Mouse (Mus musculus) intestine, postnatal 0 days (tissue): ENCODE data around the gene Tmem231. TPM values are rescaled to one million over a fixed set of nuclear protein-coding genes. Genes with fewer than 3 reads are reported as not detected.

Source experiments
- ATAC-seq: fragments of 200-750 bp; cut with Nextera tagmentation; 2 replicates; pipeline ENCODE4 v1.8.0; 2017; ENCODE audit warnings: mild to moderate bottlenecking, moderate TSS enrichment, moderate library complexity
- H3K27ac ChIP-seq: fragments of 300-500 bp; sonication (generic); 2 replicates; pipeline ENCODE4 v1.5.1; 2014; ENCODE audit warnings: mild to moderate bottlenecking, low read depth, low read length, moderate library complexity
- H3K27me3 ChIP-seq: fragments of 300-500 bp; sonication (generic); replicated peaks from 2 replicates; pipeline ENCODE4 v1.6.1; 2014; ENCODE audit warnings: low read length, mixed read lengths; ENCODE audit not compliant: control insufficient read depth, insufficient read depth
- H3K36me3 ChIP-seq: fragments of 300-500 bp; sonication (generic); 2 replicates; pipeline ENCODE4 v1.6.1; 2014; ENCODE audit warnings: mild to moderate bottlenecking, moderate library complexity; ENCODE audit not compliant: control insufficient read depth, insufficient read depth
- H3K4me1 ChIP-seq: fragments of 300-500 bp; sonication (generic); replicated peaks from 2 replicates; pipeline ENCODE4 v1.6.1; 2014; ENCODE audit warnings: antibody characterized with exemption, low read length, mixed read lengths; ENCODE audit not compliant: control insufficient read depth, insufficient read depth
- H3K4me2 ChIP-seq: fragments of 300-500 bp; sonication (generic); replicated peaks from 2 replicates; pipeline ENCODE4 v1.6.1; 2014; ENCODE audit warnings: low read depth, mild to moderate bottlenecking, moderate library complexity
- H3K4me3 ChIP-seq: fragments of 300-500 bp; sonication (generic); 2 replicates; pipeline ENCODE4 v1.5.1; 2014; ENCODE audit warnings: low read depth, low read length
- H3K9ac ChIP-seq: fragments of 300-500 bp; sonication (generic); 2 replicates; pipeline ENCODE4 v1.6.1; 2014; ENCODE audit warnings: mild to moderate bottlenecking, low read depth, low read length
- H3K9me3 ChIP-seq: fragments of 300-500 bp; sonication (generic); 2 replicates; pipeline ENCODE4 v1.6.1; 2016; ENCODE audit warnings: mixed run types; ENCODE audit not compliant: control insufficient read depth
- CTCF ChIP-seq: sonication (generic); IDR thresholded peaks from 2 replicates; pipeline ENCODE4 v1.5.1; 2016; ENCODE audit warnings: low read depth, mild to moderate bottlenecking, control low read depth, antibody characterized with exemption, moderate library complexity
- WGBS: fragments of 180-500 bp; shearing (Covaris S2); extraction: QIAGEN DNeasy Blood & Tissue Kit; methylation state at CpG from one replicate; pipeline ENCODE4 v1.1.7; 2014; 5-methylcytosine and 5-hydroxymethylcytosine counted together
- polyA plus RNA-seq: library from polyadenylated mRNA; unstranded; fragments of >200 nt; fragmentation: Nextera tagmentation; extraction: Ambion mirVana; gene quantifications from 2 replicates; pipeline ENCODE4 v1.2.1, GENCODE M21; 2015

Tmem231 gene
- polyA plus RNA-seq, 1 experiment from 2014 or later: 2.2 TPM

DNA sequence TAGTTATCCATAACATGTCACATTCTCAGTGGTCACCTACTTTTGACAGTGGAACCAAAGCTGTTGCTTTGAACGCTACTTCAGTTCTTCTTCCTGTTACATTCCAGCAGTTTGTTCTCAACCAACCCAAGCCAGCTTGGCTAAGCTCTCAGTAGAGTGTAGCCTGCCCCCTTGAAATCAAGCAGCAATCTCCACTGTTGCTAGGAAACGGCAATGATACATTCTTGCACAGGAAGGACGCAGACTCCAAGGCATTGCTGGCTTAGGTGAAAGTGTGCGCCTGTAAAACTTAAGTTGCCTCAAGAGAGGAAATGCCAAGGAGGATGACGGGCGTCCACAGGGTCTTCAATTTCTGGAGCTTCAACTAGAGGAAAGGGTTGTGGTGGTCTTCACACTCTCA, 67.8 kb downstream of the Tmem231 start:
- no peaks in the 10 kb centered on the region for H3K27me3 ChIP-seq
- no peak for TF ChIP-seq CTCF
- no peaks in the 10 kb centered on the region for H3K4me1 ChIP-seq
- H3K9ac ChIP-seq: no peak overlapping the region
- 83% methylated on average over 6 of the region's 6 CpGs for WGBS
- no peak for ATAC-seq
- H3K4me3 ChIP-seq: no peak overlapping the region
- H3K27ac ChIP-seq: no peak overlapping the region
- peaks cover 4% of the 10 kb centered on the region; the same call in 1 of the 2 replicates for H3K36me3 ChIP-seq
- H3K4me2 ChIP-seq: no peak overlapping the region
- H3K9me3 ChIP-seq: no peaks in the 10 kb centered on the region

GRCm38 (mm10) chr8:111865130-111865852, 68.4 kb downstream of the Tmem231 start:
- H3K4me2 ChIP-seq: no peak overlapping the region
- H3K9me3 ChIP-seq: no peaks in the 10 kb centered on the region
- H3K4me1 ChIP-seq: no peaks in the 10 kb centered on the region
- peak; percentile 31; the same call in 1 of the 2 replicates for ATAC-seq
- TF ChIP-seq CTCF: no peak
- H3K9ac ChIP-seq: no peak overlapping the region
- no peak overlapping the region for H3K27ac ChIP-seq
- no peaks in the 10 kb centered on the region for H3K27me3 ChIP-seq
- WGBS: 66% methylated on average over 8 of the region's 8 CpGs
- H3K4me3 ChIP-seq: no peak overlapping the region
- H3K36me3 ChIP-seq: peaks cover 4% of the 10 kb centered on the region; the same call in 1 of the 2 replicates

DNA sequence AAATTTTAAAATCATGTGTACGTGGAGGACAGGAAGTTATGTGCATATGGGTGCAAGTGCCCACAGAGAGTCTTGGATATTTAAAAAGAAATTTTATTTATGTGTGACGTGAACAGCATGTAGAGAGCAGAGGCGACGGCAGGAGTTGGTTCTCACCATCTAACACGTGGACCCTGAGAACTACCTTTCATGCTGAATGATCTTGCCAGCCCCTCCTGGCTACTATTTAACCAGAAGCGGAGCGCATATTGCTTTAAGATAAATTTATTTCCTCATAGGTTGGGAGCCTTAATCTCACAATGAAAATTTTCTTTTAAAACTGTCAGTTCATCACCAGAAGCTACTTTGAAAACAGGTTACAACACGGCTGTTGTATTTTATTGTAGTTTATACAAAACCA, 69.0 kb downstream of the Tmem231 start:
- Histone ChIP-seq H3K36me3 (peaks cover 4% of the 10 kb centered on the region; the same call in 1 of the 2 replicates), H3K27me3 (no peaks in the 10 kb centered on the region), H3K4me1 (no peaks in the 10 kb centered on the region), H3K4me3 (no peak overlapping the region), H3K9ac (no peak overlapping the region), H3K9me3 (no peaks in the 10 kb centered on the region), H3K27ac (no peak overlapping the region), H3K4me2 (no peak overlapping the region)
- TF ChIP-seq CTCF: no peak
- no peak for ATAC-seq
- 50% methylated on average over 8 of the region's 8 CpGs for WGBS

GRCm38 (mm10) chr8:111863280-111863679, 70.4 kb downstream of the Tmem231 start:
- 83% methylated on average over 4 of the region's 4 CpGs for whole genome bisulfite sequencing
- no peaks in the 10 kb centered on the region for H3K27me3 ChIP-seq
- H3K9ac ChIP-seq: no peak overlapping the region
- TF ChIP-seq CTCF: no peak
- no peaks in the 10 kb centered on the region for H3K9me3 ChIP-seq
- H3K27ac ChIP-seq: no peak overlapping the region
- no peak overlapping the region for H3K4me3 ChIP-seq
- H3K36me3 ChIP-seq: peaks cover 4% of the 10 kb centered on the region; the same call in 1 of the 2 replicates
- no peak for ATAC-seq
- H3K4me1 ChIP-seq: no peaks in the 10 kb centered on the region
- H3K4me2 ChIP-seq: no peak overlapping the region

Other genes with a start within 250 kb of the Tmem231 start
- gene Ctrb1, start 242.9 kb downstream of the Tmem231 start, polyA plus RNA-seq: 75.8 and 118 TPM in 2 replicates
- 38.8 and 41.1 TPM in 2 replicates for gene Bcar1, start 190.1 kb downstream of the Tmem231 start, polyA plus RNA-seq
- gene Cfdp1, start 79.6 kb downstream of the Tmem231 start, polyA plus RNA-seq: 87.2 and 89.5 TPM in 2 replicates
- gene Tmem170, start 57.1 kb downstream of the Tmem231 start, polyA plus RNA-seq: 24.1 and 25.4 TPM in 2 replicates
- gene Chst5, start 23.4 kb downstream of the Tmem231 start, polyA plus RNA-seq: 0.44 and 0.54 TPM in 2 replicates
- gene Gabarapl2, start 6.8 kb upstream of the Tmem231 start, polyA plus RNA-seq: 298 and 308 TPM in 2 replicates
- 1.2 and 1.4 TPM in 2 replicates for gene Adat1, start 58.4 kb upstream of the Tmem231 start, polyA plus RNA-seq
- gene Kars, start 77.4 kb upstream of the Tmem231 start, polyA plus RNA-seq: 63.7 and 69.2 TPM in 2 replicates
- 10.1 and 11.2 TPM in 2 replicates for gene Terf2ip, start 77.5 kb upstream of the Tmem231 start, polyA plus RNA-seq
- 0.21 and 0.29 TPM in 2 replicates for gene Gm6793, start 81.2 kb upstream of the Tmem231 start, polyA plus RNA-seq